In the genomic region with DNA sequence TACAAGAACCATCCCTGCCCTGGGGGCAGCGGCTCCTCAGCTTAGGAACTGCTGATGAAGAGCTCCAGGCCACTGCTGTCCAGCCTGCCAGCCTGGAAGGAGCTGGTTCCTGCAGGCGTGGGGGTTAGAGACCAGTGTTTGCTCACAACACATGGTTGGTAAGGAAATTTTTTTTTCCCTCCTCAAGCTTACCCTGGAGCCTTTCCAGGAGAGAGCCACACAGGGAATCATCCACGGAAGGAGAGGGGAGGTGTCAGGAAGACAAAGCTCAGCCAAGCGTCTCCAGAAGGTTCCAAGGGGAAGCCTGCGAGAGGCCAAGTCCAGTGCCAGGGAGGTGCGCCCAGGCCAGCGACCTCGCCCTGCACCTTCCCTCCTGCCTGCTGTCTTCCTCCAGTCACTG, we compare ENCODE assay signal across 9 mouse cellular contexts. TPM values are rescaled to one million over a fixed set of nuclear protein-coding genes. Genes with fewer than 3 reads are reported as not detected.
DNase-seq lines count a peak whose midpoint lies in the region; ATAC-seq lines count a peak whose summit lies in the region.
"Had no signal": no experiment of that assay in that cellular context is flagged by ENCODE, and none has a peak within 500 bp of the region (broad histone marks: within the 10 kb centered on the region; RNA-seq: fewer than 3 reads in every experiment).

No protein-coding gene starts in this region.

- no peaks in the 10 kb centered on the region for H3K27me3 ChIP-seq in heart, embryonic 14.5 days (ENCODE audit: control insufficient read depth, insufficient read depth, low read length)
- no peaks in the 10 kb centered on the region for H3K27me3 ChIP-seq in limb, embryonic 13.5 days
- H3K27me3 ChIP-seq: forebrain, embryonic 13.5 days had no signal

- peak; percentile 57 for DNase-seq in adrenal gland, adult 2 months
- DNase-seq in adrenal gland, adult 18-20 months (ENCODE audit: low spot score in 2 of 2): no peak
- DNase-seq in brain, adult 2 months (ENCODE audit: low read depth, low spot score): peak; percentile 88
- DNase-seq in thymus, postnatal 0 days (ENCODE audit: low spot score): no peak

- no peaks in the 10 kb centered on the region for H3K9me3 ChIP-seq in heart, embryonic 14.5 days (ENCODE audit: control insufficient read depth, low read length)
- H3K9me3 ChIP-seq in limb, embryonic 13.5 days: no peaks in the 10 kb centered on the region
- H3K9me3 ChIP-seq: forebrain, embryonic 13.5 days had no signal

- H3K9ac ChIP-seq in heart, embryonic 14.5 days (ENCODE audit: low read length): peak overlapping the region; percentile 6; the same call in 1 of the 2 replicates
- no peak overlapping the region for H3K9ac ChIP-seq in limb, embryonic 13.5 days
- H3K9ac ChIP-seq: forebrain, embryonic 13.5 days had no signal

- peaks cover 63% of the 10 kb centered on the region for H3K36me3 ChIP-seq in heart, embryonic 14.5 days (ENCODE audit: control insufficient read depth, insufficient read depth, low read length)
- H3K36me3 ChIP-seq in limb, embryonic 13.5 days: peaks cover 36% of the 10 kb centered on the region

- H3K27ac ChIP-seq in heart, embryonic 14.5 days (replicated peaks in 1 of 2; ENCODE audit: control insufficient read depth in 1 of 2, insufficient read depth in 1 of 2, low read depth in 2 of 2, low read length in 2 of 2): peak overlapping the region; percentile 63 to 68
- peak overlapping the region; percentile 2; the same call in 1 of the 2 replicates for H3K27ac ChIP-seq in limb, embryonic 13.5 days
- H3K27ac ChIP-seq: forebrain, embryonic 13.5 days had no signal

- no peak overlapping the region for H3K4me3 ChIP-seq in heart, embryonic 14.5 days (ENCODE audit: control insufficient read depth in 1 of 2, insufficient read depth in 1 of 2, low read depth in 1 of 2, low read length in 2 of 2)
- no peak overlapping the region for H3K4me3 ChIP-seq in limb, embryonic 13.5 days
- H3K4me3 ChIP-seq: forebrain, embryonic 13.5 days had no signal

- WGBS in heart, embryonic 14.5 days: 55% methylated on average over 8 of the region's 8 CpGs
- 75% methylated on average over 8 of the region's 8 CpGs for WGBS in limb, embryonic 13.5 days

- no peak overlapping the region for H3K4me2 ChIP-seq in heart, embryonic 14.5 days (ENCODE audit: low read length)
- H3K4me2 ChIP-seq in limb, embryonic 13.5 days (replicated peaks): no peak overlapping the region
- H3K4me2 ChIP-seq: forebrain, embryonic 13.5 days had no signal

- peak; percentile 37 for ATAC-seq in heart, embryonic 14.5 days (ENCODE audit: insufficient number of reproducible peaks, insufficient read depth, low FRiP score, low read depth)
- ATAC-seq in limb, embryonic 13.5 days (ENCODE audit: low FRiP score, low read depth): no peak
- no peak for ATAC-seq in CD4-positive, CD25-positive, alpha-beta regulatory T cell, adult 4 months
- no peak for ATAC-seq in megakaryocyte progenitor cell, adult 5-6 weeks (replicated peaks; ENCODE audit: poor library complexity)
- ATAC-seq: forebrain, embryonic 13.5 days had no signal

- H3K4me1 ChIP-seq in heart, embryonic 14.5 days (ENCODE audit: control insufficient read depth in 2 of 2, insufficient read depth in 2 of 2, low read length in 2 of 2): peaks cover 15 to 33% of the 10 kb centered on the region in 2 experiments
- peaks cover 33% of the 10 kb centered on the region for H3K4me1 ChIP-seq in limb, embryonic 13.5 days

RNA-seq across cellular contexts. Expression of a gene that starts 42.2 kb away (rescaled TPM):
- total RNA-seq in adrenal gland, adult 2 months (2021): 10 to 100 TPM; 76.9 to 85.2 TPM
- 60.6 and 72.5 TPM in 2 replicates for polyA plus RNA-seq in adrenal gland, adult 2 months (2012; rRNA removed)
- 10 to 100 TPM; 64.6 to 80.0 TPM for total RNA-seq in adrenal gland, adult 18-20 months (2021)
- 227 and 246 TPM in 2 replicates for polyA plus RNA-seq in heart, embryonic 14.5 days (2014; fragmentation: Nextera tagmentation; extraction: Ambion mirVana)
- 87.3 and 92.9 TPM in 2 replicates for polyA plus RNA-seq in limb, embryonic 13.5 days (2015; fragmentation: Nextera tagmentation; extraction: Ambion mirVana)
- 1 to 10 TPM; 6.7 to 8.9 TPM for polyA plus RNA-seq in CD4-positive, CD25-positive, alpha-beta regulatory T cell, adult 4 months (2017; shearing (Covaris generic))
- polyA plus RNA-seq in thymus, postnatal 0 days (2015; fragmentation: Nextera tagmentation; extraction: Ambion mirVana): 64.7 and 64.9 TPM in 2 replicates
- 88.9 and 94.8 TPM in 2 replicates for total RNA-seq in megakaryocyte progenitor cell, adult 5-6 weeks (2015)
- total RNA-seq in megakaryocyte progenitor cell, adult 5-6 weeks (2017): 99.6 and 139 TPM in 2 replicates

Comparison
In these comparisons a context has a peak if more than half of its experiments do, and no peak if none do; other contexts are left out.
1. DNase-seq: peak in adrenal gland, adult 2 months (single experiment) and brain, adult 2 months (single experiment); none in adrenal gland, adult 18-20 months (0 of 2) and thymus, postnatal 0 days (single experiment).